Mouse (Mus musculus) hematopoietic stem cell, adult 5-6 weeks (primary cell): ENCODE data around the gene Fbln2. TPM values are rescaled to one million over a fixed set of nuclear protein-coding genes. Genes with fewer than 3 reads are reported as not detected.

Experiments
- total RNA-seq: library from RNA; stranded (forward); fragments of 172-1452, 232-1000 nt; gene quantifications from 2 replicates; pipeline ENCODE4 v1.2.3, GENCODE M21; 2017

Fbln2 gene
- total RNA-seq, 1 experiment from 2014 or later = not detected

Other genes with a start within 250 kb of the Fbln2 start
- 15.4 and 18.2 TPM in 2 replicates for gene Iqsec1, start 223.8 kb upstream of the Fbln2 start, total RNA-seq
- 140 and 155 TPM in 2 replicates for gene Nup210, start 95.6 kb upstream of the Fbln2 start, total RNA-seq
- 6.4 and 11.7 TPM in 2 replicates for gene Hdac11, start 55.8 kb upstream of the Fbln2 start, total RNA-seq
- gene Wnt7a, start 198.9 kb downstream of the Fbln2 start, total RNA-seq = not detected in 2 replicates